Mouse (Mus musculus): Measurements from ENCODE around the gene Adra2b.

The Adra2b gene

GRCm38 (mm10) chr2:127339262-127339661 is 23.7 kb upstream of the Adra2b start:
- no peak for DNase-seq

GRCm38 (mm10) chr2:127341159-127341558 is 21.8 kb upstream of the Adra2b start:
- DNase-seq = peak; percentile 51 to 54

- no peak for DNase-seq
These were observed 16.7 kb upstream of the Adra2b start for GRCm38 (mm10) chr2:127346334-127346733.

- DNase-seq = no peak
These were observed 15.6 kb upstream of the Adra2b start for GRCm38 (mm10) chr2:127347147-127347985.

- DNase-seq = no peak
These were observed 9.1 kb upstream of the Adra2b start for GRCm38 (mm10) chr2:127353881-127354280.

- no peak for DNase-seq
These were observed 259 bp downstream of the Adra2b start for GRCm38 (mm10) chr2:127363282-127363652.

- DNase-seq = no peak
These were observed 688 bp downstream of the Adra2b start for GRCm38 (mm10) chr2:127363696-127364095.

- DNase-seq = no peak
These were observed 1.4 kb downstream of the Adra2b start for GRCm38 (mm10) chr2:127364452-127364851.

GRCm38 (mm10) chr2:127367126-127367820 is 4.3 kb downstream of the Adra2b start:
- DNase-seq = no peak

- no peak for DNase-seq
These were observed 6.8 kb downstream of the Adra2b start for GRCm38 (mm10) chr2:127369703-127370376.

GRCm38 (mm10) chr2:127370561-127371483 is 7.8 kb downstream of the Adra2b start:
- DNase-seq = no peak

- DNase-seq = no peak
These were observed 8.5 kb downstream of the Adra2b start for GRCm38 (mm10) chr2:127371484-127371861.

GRCm38 (mm10) chr2:127372082-127372481 is 9.1 kb downstream of the Adra2b start:
- DNase-seq = no peak

GRCm38 (mm10) chr2:127374131-127374530 is 11.1 kb downstream of the Adra2b start:
- DNase-seq = no peak

- no peak for DNase-seq
These were observed 12.1 kb downstream of the Adra2b start for GRCm38 (mm10) chr2:127375087-127375486.

GRCm38 (mm10) chr2:127375759-127376341 is 12.8 kb downstream of the Adra2b start:
- DNase-seq = no peak

GRCm38 (mm10) chr2:127376423-127377051 is 13.5 kb downstream of the Adra2b start:
- DNase-seq = no peak

- DNase-seq = no peak
These were observed 15.1 kb downstream of the Adra2b start for GRCm38 (mm10) chr2:127377942-127378610.

- no peak for DNase-seq
These were observed 15.6 kb downstream of the Adra2b start for GRCm38 (mm10) chr2:127378611-127378990.

GRCm38 (mm10) chr2:127379250-127379649 is 16.2 kb downstream of the Adra2b start:
- no peak for DNase-seq

- no peak for DNase-seq
These were observed 20.9 kb downstream of the Adra2b start for GRCm38 (mm10) chr2:127383881-127384280.
